Mouse (Mus musculus) MEL-GATA-1-ER (cell line): Measurements from ENCODE around the gene Smco2.
A peak's percentile ranks its signal among the peaks of the same experiment; 100 is the strongest.

Experiments used
- DNase-seq: peaks from one replicate; pipeline ENCODE4 v3.0.0-alpha.2; 2012; ENCODE audit warnings: low read depth; ENCODE audit errors: extremely low read depth

The Smco2 gene

DNA sequence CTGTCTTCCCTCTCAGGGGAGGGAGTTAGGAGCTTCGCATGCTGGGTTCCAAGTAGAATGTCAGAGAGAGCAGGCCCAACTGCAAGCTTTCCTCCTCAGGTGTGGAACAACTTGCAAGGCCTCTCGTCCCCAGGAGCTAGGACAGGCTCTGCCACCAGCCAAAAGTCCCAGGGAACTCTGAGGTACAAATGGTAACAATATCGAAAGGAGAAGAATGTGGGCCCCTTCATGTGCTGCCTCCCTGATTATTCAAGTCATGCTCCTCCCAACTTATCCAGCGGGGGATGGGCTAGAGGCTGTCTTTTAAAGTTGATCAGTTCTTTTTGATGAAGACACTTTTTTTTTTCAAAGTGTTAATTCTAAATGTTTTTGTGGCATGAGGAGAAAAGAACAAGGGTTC, at the start of gene Smco2:
Gene Smco2, plus strand, starts transcription at position 55 of the 400 bp plus-strand sequence.
- no peak for DNase-seq

DNA sequence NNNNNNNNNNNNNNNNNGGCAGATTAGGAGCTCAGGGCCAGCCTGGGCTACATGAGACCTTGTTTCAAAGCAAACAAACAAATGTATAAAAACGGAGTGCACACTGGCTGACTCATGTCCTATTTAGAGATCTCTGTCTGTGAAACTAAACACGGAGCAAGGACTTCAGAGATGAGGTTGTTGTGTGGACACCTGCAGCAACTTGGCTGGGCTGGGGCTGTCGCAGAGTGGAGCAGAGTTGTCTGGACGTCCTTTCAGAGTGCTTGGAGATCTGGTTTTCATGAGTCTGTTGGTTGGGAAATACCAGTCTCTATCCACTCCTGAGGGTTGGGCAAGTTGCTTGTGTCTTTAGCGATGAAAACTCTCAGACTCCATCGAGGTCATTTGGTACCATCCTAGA, 39.9 kb upstream of the Smco2 start:
- no peak for DNase-seq

- no peak for DNase-seq
These were observed 36.9 kb upstream of the Smco2 start for GRCm38 (mm10) chr6:146813007-146813406.

DNA sequence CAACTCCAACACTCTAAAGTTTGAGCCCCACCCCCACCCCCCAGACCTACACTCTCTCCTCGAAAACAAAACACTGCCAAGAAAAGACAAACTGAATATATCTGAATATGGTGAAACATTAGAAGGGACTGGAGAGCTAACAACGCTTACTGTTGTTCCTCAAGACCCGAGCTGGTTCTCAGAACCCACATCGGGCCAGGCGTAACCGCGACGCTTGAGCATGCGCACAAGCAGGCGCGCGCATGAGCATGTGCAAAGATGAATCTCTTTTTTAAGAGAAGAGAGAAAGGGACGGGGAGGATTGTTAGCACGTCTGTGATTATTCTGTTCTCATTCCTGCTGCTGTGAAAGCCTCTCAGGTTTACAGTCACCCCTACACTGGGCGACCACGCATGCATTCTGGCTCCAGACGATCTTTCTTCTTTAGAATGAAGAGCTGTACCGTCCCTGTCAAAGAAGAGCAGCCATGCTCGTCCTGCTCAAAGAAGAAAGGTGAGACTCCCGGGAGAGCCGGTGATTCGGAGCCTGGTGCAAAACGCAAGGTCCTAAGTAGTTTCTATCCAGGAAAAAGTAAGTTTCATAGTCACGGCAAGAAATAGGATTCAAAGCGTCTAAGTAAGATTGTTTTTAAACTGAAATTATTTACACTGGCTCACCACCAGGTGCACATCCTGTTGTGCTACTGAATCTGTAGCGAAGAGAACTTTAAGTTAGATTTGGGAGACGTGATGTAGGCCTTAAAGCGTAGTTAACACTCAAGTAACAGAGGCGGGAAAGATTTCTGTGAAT, 29.5 kb upstream of the Smco2 start:
- DNase-seq: peak; percentile 67

DNA sequence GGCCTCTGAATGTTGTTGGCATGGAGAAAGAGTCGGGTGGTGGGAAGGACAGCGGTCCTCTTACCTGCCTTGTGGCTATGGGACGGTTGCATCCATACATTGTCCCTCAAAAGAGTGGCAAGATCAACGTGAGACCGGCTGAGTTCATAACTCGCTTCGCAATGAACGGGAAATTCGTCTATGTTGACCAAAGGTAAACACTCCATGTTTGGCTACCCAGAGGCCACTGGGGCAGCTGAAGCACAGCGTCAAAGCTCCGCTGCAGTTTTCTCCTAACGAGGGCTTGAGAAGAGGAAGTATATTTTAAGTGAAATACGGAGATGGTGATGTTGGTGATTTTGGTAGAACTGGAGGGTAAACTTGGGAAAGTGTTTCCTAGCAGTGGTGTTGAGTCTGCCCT, 27.9 kb upstream of the Smco2 start:
- DNase-seq: no peak

DNA sequence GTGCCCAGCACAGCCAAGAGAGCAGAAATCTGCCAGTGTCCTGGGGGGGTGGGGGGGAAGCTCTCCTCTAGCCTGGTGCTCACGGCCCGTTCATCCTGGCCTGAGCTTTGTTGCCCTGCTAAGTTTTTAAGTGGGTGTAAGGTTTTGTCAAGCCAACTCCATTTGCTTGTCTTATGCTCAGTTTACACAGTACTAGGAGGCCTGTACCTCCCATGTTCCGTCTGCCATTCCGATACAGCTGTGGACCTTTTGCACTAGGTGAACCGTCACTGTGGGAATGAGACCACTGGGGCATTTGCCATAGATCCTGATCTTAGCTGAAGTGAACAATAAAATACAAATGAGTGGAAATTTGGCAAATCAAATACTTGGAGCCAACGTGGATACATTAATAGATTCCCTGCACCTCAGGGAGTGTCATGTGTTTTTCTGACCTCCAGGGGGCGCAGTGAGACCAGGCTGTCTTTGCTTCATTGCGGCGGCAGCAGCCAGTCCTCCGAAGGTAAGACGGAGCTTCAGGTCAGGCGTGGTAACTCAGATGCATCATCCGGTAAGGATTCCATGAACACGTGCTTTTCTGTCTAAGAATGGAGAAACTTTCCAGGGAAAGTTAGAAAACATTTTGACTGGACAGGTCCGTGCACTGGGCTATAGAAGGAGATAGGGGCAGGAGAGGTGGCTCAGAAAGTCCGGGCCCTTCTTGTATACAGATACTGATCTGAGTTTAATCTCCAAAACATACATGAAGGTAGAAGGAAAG, 25.0 kb upstream of the Smco2 start:
- DNase-seq: no peak

GRCm38 (mm10) chr6:146825487-146825773, 24.5 kb upstream of the Smco2 start:
- no peak for DNase-seq

DNA sequence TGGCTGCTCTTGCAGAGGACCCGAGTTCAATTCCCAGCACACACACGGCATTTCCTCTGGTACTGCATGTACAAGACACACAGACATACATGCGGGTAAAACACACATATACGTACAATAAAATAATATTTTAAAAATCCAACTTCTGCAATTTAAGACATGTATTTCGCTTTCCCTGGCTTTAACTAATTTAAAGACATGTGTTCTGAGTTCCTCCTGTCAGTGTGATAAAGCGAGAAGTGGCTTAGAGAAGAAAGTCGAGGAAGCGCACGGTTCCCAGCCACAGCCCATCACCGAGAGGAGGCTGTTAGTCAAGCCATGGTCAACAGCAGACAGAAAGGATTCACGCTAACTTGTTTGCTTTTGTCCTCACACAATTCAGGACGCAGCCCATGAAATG, 18.6 kb upstream of the Smco2 start:
- no peak for DNase-seq

GRCm38 (mm10) chr6:146833485-146834314, 16.2 kb upstream of the Smco2 start:
- DNase-seq: peak; percentile 54

GRCm38 (mm10) chr6:146834342-146834741, 15.6 kb upstream of the Smco2 start:
- peak; percentile 27 for DNase-seq

- DNase-seq: no peak
These were observed 14.1 kb upstream of the Smco2 start for GRCm38 (mm10) chr6:146835784-146836183.

DNA sequence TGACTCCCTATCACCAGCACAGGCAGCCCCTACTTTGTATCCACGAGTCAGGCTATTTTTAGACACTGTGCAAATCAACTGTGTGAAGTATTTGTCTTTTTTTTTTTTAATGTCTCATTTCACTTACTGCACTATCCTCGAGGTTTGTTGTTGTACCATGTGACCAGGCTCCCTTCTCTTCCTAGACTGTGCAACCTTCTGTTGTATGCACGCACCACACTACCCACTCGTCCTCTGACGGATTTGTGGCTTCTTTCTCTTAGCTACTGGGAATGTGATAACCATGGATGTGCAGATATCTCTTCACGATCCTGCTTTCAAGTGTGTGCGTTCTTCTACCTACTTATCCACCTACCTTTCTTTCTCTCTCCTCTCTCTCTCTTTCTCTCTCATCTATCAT, 12.6 kb upstream of the Smco2 start:
- DNase-seq: no peak

DNA sequence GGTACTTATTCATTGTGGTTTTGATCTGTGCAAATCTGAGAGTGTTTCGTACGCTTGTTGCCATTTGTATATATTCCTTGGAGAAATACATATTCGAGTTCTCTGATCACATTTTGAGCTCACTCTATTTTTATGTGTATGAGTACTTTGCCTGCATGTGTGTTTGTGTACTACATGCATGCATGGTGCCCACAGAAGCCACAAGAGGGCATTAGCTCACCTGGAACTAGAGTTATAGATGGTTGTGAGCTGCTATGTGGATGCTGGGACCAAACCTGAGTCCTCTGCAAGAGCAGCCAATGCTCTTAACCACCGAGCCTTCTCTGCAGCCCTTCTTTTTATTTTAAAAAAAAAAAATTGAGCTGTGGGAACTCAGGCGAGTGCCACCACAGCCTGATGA, 11.5 kb upstream of the Smco2 start:
- no peak for DNase-seq

- DNase-seq: no peak
These were observed 11.0 kb upstream of the Smco2 start for GRCm38 (mm10) chr6:146838863-146839262.

- no peak for DNase-seq
These were observed 5.0 kb upstream of the Smco2 start for GRCm38 (mm10) chr6:146844867-146845266.

- DNase-seq: no peak
These were observed 4.6 kb upstream of the Smco2 start for GRCm38 (mm10) chr6:146845347-146845746.

- no peak for DNase-seq
These were observed 3.7 kb upstream of the Smco2 start for GRCm38 (mm10) chr6:146845961-146846750.

GRCm38 (mm10) chr6:146847402-146847801, 2.5 kb upstream of the Smco2 start:
- no peak for DNase-seq

DNA sequence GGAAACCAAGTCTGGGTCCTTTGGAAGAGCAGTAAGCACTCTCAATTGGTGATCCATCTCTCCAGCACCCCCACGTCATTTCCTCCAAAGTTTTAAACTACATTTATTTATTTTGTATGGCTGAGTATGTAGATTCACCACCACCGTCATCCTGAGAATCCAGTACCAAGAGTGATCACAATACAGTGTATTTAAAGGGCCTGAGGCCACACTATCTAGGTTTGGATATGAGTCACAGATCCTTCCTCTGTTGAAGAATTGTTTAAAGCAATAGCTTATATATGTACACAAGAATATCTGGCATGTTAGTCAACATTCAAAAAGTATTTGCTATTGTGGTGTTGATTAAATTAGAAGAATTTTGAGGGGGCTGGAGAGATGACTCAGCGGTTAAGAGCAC, 1.6 kb upstream of the Smco2 start:
- no peak for DNase-seq

- DNase-seq: no peak
These were observed 2.0 kb downstream of the Smco2 start for GRCm38 (mm10) chr6:146851916-146852315.

DNA sequence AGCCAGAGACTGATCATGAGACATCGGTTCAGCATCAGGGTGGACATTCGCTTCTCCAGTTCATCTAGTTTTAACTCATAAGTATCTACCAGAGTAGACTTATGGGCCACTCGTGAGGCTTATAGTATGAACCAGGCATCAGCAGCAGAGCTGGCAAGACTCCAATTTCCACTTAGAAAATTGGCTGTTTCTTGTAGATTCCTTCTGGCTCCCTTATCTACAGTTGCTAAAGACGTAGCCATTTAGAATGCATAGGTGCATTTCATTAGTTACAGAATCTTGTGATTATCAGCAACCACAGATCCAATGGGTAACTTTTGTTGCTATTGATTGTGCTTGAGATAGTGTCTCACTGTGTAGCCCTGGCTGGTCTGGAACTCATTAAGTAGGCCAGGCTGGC, 2.8 kb downstream of the Smco2 start:
- DNase-seq: no peak
